Mouse (Mus musculus) myocyte (in vitro differentiated cells): ENCODE measurements at regions not wholly inside any gene's neighbourhood (a gene's known extent, or its start where the extent isn't known, plus 50 kb on each side); places are given as distances from the start of the nearest gene placed in this dataset.

ENCODE experiments used
- H3K27me3 ChIP-seq: one replicate; pipeline ENCODE4 v1.6.1; 2011; ENCODE audit not compliant: control insufficient read depth, insufficient read depth, insufficient read length
- H3K36me3 ChIP-seq: one replicate; pipeline ENCODE4 v1.6.1; 2011; ENCODE audit not compliant: control insufficient read depth, insufficient read depth
- H3K4me2 ChIP-seq: one replicate; pipeline ENCODE4 v1.6.1; 2011; ENCODE audit warnings: low read depth, control low read depth
- H3K4me3 ChIP-seq: one replicate; pipeline ENCODE4 v1.5.1; 2011; ENCODE audit warnings: mild to moderate bottlenecking, control low read depth, moderate library complexity
- H3K79me2 ChIP-seq: one replicate; pipeline ENCODE4 v1.6.1; 2011; ENCODE audit not compliant: control insufficient read depth, insufficient read depth
- H3ac ChIP-seq: one replicate; pipeline ENCODE4 v1.6.1; 2011; ENCODE audit not compliant: control insufficient read depth, insufficient read length
- CEBPB ChIP-seq: IDR thresholded peaks from 2 replicates; pipeline ENCODE4 v1.6.1; 2011; ENCODE audit warnings: mild to moderate bottlenecking, moderate library complexity; ENCODE audit not compliant: poor library complexity, insufficient read depth, severe bottlenecking
- E2F4 ChIP-seq: IDR thresholded peaks from one replicate; pipeline ENCODE4 v1.6.1; 2011; ENCODE audit warnings: mild to moderate bottlenecking, control low read depth, moderate library complexity; ENCODE audit not compliant: insufficient read depth
- MAX ChIP-seq: IDR thresholded peaks from one replicate; pipeline ENCODE4 v1.6.1; 2011; ENCODE audit warnings: low read depth, mild to moderate bottlenecking, control low read depth
- MYOD1 ChIP-seq, 3 experiments: IDR thresholded peaks; one replicate each; pipeline ENCODE4 v1.6.1; 2011; ENCODE audit warnings: control low read depth in 2 of 3, low read depth in 2 of 3, mild to moderate bottlenecking in 2 of 3, moderate library complexity in 1 of 3; ENCODE audit not compliant: insufficient read length in 2 of 3, control insufficient read depth in 1 of 3
- MYOG ChIP-seq, 3 experiments: IDR thresholded peaks; one replicate each; pipeline ENCODE4 v1.6.1; 2011; ENCODE audit warnings: control low read depth in 2 of 3, low read depth in 2 of 3, mild to moderate bottlenecking in 2 of 3; ENCODE audit not compliant: insufficient read length in 2 of 3, control insufficient read depth in 1 of 3, insufficient read depth in 1 of 3
- POLR2A ChIP-seq: IDR thresholded peaks from one replicate; pipeline ENCODE4 v1.6.1; 2011; ENCODE audit warnings: low read depth, mild to moderate bottlenecking, control low read depth, moderate library complexity; ENCODE audit not compliant: insufficient read length
- POLR2AphosphoS2 ChIP-seq: IDR thresholded peaks from one replicate; pipeline ENCODE4 v1.6.1; 2011; ENCODE audit warnings: low read depth, control low read depth; ENCODE audit not compliant: insufficient read length
- REST ChIP-seq: IDR thresholded peaks from one replicate; pipeline ENCODE4 v1.6.1; 2011; ENCODE audit warnings: mild to moderate bottlenecking, control low read depth, moderate library complexity; ENCODE audit not compliant: insufficient read depth, insufficient read length
- SRF ChIP-seq: IDR thresholded peaks from one replicate; pipeline ENCODE4 v1.6.1; 2011; ENCODE audit warnings: low read depth; ENCODE audit not compliant: control insufficient read depth, insufficient read length
- TCF12 ChIP-seq: IDR thresholded peaks from one replicate; pipeline ENCODE4 v1.6.1; 2011; ENCODE audit warnings: mild to moderate bottlenecking, control low read depth; ENCODE audit not compliant: poor library complexity, insufficient read depth, severe bottlenecking
- TCF3 ChIP-seq: IDR thresholded peaks from one replicate; pipeline ENCODE4 v1.6.1; 2011; ENCODE audit warnings: low read depth, control low read depth; ENCODE audit not compliant: insufficient read length
- USF1 ChIP-seq: IDR thresholded peaks from one replicate; pipeline ENCODE4 v1.6.1; 2011; ENCODE audit warnings: low read depth, mild to moderate bottlenecking, control low read depth, moderate library complexity

DNA sequence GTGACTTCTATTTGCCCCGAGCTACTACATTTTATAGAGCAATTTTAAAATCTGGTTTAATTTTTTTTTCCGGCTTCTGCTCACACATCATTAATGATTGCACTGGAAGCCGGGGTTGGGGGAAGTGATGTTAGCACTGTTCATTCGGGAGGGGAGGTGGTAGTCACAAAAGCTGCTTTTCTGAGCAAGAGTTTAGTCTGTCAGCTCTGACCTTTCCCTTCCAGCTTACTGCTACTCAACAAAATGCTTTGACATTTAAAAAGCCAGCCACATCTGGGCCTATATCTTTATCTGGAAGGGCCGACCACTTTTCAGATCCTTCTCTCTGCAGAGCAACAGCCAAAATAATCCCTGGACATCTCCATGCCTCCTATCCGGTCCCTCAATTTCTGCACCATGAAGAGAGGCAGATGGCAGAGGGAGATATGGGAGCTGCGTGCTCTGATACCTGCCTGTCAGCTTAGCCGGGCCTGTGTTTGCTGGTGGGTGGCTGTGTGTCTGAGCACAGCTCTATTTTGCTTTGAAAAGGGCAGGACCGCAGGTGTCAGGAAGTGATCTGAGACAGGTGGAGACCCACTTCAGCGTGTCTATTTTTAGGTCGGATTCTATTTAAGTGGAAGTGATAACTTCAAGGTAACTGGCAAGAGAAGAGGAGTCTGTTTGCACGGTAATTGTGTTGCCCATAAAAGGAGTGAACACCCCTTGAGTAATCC lies 63.1 kb downstream of the Kcnf1 start:
- no peak for TF ChIP-seq POLR2AphosphoS2
- no peak for TF ChIP-seq TCF3
- TF ChIP-seq POLR2A = no peak
- no peak for TF ChIP-seq REST
- no peak for TF ChIP-seq CEBPB
- TF ChIP-seq MYOD1 (IDR thresholded peaks at IDR 0.05; ENCODE audit: control insufficient read depth in 1 of 3, insufficient read length in 2 of 3, low read depth in 2 of 3) = no peak
- TF ChIP-seq MAX = no peak
- no peak for TF ChIP-seq MYOG (IDR thresholded peaks at IDR 0.05; ENCODE audit: control insufficient read depth in 1 of 3, insufficient read depth in 1 of 3, insufficient read length in 2 of 3, low read depth in 2 of 3)
- TF ChIP-seq E2F4 = no peak
- TF ChIP-seq TCF12 = no peak
- TF ChIP-seq SRF = no peak
- no peak for TF ChIP-seq USF1
- H3K27me3 ChIP-seq = no peaks in the 10 kb centered on the region
- H3K4me2 ChIP-seq = no peak overlapping the region
- no peak overlapping the region for H3K4me3 ChIP-seq
- H3K79me2 ChIP-seq = no peaks in the 10 kb centered on the region
- H3ac ChIP-seq = no peak overlapping the region
- no peaks in the 10 kb centered on the region for H3K36me3 ChIP-seq

DNA sequence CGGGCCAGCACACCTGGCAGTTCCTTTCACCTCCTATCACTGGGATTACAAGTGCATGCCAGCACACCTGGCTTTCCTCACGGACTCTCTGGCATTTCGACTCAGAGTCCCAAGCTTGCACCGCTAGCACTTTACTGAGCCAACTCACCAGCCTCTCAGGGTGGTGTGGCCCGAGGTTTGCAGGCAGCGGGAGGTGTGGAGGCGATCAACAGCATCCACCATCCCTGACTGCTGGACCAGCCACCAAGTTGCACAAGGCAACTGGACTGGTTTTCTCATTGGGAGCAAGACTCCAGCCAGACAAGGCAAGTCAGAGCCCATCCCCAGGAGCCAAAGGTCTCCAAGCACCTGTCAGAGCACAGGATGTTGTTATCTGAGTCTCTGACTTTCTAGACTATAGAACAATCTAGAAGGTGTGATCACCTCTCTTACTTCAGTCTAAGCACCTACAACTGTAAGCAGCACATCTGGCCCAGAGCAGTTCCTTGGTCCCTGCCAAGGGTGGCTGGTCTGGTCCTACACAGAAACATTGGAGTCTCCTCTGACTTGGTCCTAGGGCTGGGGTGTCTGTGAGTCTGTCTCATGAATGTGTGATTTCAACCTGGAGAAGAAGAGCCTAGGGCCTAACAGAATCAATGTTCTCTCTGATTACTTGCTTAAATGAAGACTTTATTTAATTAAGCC lies 63.8 kb downstream of the Kcnf1 start:
- Histone ChIP-seq H3K4me2 (no peak overlapping the region), H3K79me2 (no peaks in the 10 kb centered on the region), H3K4me3 (no peak overlapping the region), H3K27me3 (no peaks in the 10 kb centered on the region), H3K36me3 (no peaks in the 10 kb centered on the region), H3ac (no peak overlapping the region)
- TF ChIP-seq SRF (no peak), MYOD1 (IDR thresholded peaks at IDR 0.05; ENCODE audit: control insufficient read depth in 1 of 3, insufficient read length in 2 of 3, low read depth in 2 of 3) (no peak), POLR2AphosphoS2 (no peak), CEBPB (no peak), E2F4 (no peak), USF1 (no peak), POLR2A (no peak), REST (no peak), TCF3 (no peak), MYOG (IDR thresholded peaks at IDR 0.05; ENCODE audit: control insufficient read depth in 1 of 3, insufficient read depth in 1 of 3, insufficient read length in 2 of 3, low read depth in 2 of 3) (no peak), MAX (no peak), TCF12 (no peak)

DNA sequence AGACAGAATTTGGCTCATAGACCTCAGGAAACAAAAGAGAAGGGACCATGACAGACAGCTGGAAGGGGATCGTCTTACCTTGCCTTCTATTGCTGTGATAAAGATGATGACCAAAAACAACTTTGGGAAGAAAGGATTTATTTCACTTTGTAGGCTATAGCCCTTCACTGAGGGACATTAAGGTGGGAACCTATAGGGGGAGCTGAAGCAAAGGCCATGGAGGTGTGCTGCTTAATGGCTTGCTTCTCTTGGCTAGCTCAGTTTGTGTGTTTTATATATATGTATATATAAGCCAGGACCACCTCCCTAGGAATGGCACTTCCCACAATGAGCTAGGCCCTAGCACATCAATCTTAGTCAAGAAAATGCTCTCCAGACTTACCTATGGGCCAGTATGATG lies 70.5 kb downstream of the Kcnf1 start:
- Histone ChIP-seq H3K4me2 (no peak overlapping the region), H3K79me2 (no peaks in the 10 kb centered on the region), H3K27me3 (no peaks in the 10 kb centered on the region), H3K4me3 (no peak overlapping the region), H3K36me3 (no peaks in the 10 kb centered on the region), H3ac (no peak overlapping the region)
- no peak for TF ChIP-seq MYOG (IDR thresholded peaks at IDR 0.05; ENCODE audit: control insufficient read depth in 1 of 3, insufficient read depth in 1 of 3, insufficient read length in 2 of 3, low read depth in 2 of 3)

DNA sequence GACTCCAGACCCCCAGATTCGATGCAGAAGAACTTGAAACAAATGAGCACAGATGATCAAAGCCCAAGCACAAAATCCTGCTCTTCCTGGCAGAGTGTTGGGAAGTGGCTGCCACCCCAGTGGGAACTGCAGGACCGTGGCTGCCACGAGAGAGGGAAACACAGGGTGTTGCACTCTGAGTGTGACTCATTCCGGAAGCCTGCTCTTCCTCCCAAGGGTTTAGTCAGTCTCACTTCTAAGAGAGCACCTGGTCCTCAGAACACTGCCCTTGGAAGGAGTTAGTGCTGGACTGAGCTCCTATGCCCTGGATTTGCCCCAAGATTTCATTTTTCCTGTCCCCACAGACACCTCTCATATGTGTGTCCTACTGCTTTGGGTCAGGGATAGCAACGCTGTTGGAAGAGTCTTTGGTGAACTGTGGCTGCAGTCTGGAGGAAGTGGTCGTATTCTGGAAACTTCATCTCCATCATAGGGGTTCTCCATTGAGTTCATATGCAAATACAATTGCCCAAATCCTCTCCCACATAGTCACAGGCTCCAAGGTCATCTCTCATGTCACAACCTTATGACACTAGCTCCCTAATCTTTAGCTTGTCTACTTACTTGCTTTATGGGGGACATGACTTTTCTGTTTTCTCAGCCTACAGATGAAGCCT lies 71.5 kb downstream of the Kcnf1 start:
- Histone ChIP-seq H3K79me2 (no peaks in the 10 kb centered on the region), H3K4me3 (no peak overlapping the region), H3K27me3 (no peaks in the 10 kb centered on the region), H3ac (no peak overlapping the region), H3K4me2 (no peak overlapping the region), H3K36me3 (no peaks in the 10 kb centered on the region)
- TF ChIP-seq USF1 (no peak), POLR2A (no peak), REST (no peak), SRF (no peak), MYOD1 (IDR thresholded peaks at IDR 0.05; ENCODE audit: control insufficient read depth in 1 of 3, insufficient read length in 2 of 3, low read depth in 2 of 3) (no peak)

DNA sequence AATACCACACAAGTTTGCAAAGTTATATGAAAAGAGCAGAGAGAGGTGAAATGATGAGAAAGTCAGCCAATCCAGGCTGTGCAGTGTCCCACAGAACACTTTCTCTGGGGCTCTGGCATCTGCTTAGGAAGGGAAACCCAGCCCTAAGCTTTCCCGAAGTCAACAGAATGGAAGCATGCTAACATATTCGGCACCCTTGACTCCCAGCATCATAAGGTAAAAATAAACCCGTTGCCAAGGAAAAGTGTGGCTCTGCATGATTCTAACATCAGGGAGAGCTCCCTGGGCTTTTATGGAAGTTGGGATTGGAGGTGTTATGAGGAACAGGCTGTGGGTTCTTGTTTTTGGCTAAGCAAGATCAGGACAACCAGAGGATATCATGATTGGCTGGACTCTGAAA lies 74.8 kb downstream of the Kcnf1 start:
- no peak overlapping the region for H3K4me2 ChIP-seq
- no peaks in the 10 kb centered on the region for H3K79me2 ChIP-seq
- no peaks in the 10 kb centered on the region for H3K27me3 ChIP-seq
- no peak for TF ChIP-seq MYOD1 (IDR thresholded peaks at IDR 0.05; ENCODE audit: control insufficient read depth in 1 of 3, insufficient read length in 2 of 3, low read depth in 2 of 3)
- TF ChIP-seq MYOG (IDR thresholded peaks at IDR 0.05; ENCODE audit: control insufficient read depth in 1 of 3, insufficient read depth in 1 of 3, insufficient read length in 2 of 3, low read depth in 2 of 3) = no peak
- no peak for TF ChIP-seq POLR2AphosphoS2
- TF ChIP-seq TCF3 = no peak
- no peak for TF ChIP-seq MAX
- no peak for TF ChIP-seq CEBPB
- TF ChIP-seq REST = no peak
- no peak for TF ChIP-seq POLR2A
- TF ChIP-seq USF1 = no peak
- no peak overlapping the region for H3K4me3 ChIP-seq
- no peak overlapping the region for H3ac ChIP-seq
- H3K36me3 ChIP-seq = no peaks in the 10 kb centered on the region
